Mouse (Mus musculus): ENCODE results near the gene Gm7029.
"Not testable (repeated sequence)": the region's sequence is repeated elsewhere in the genome, so short reads cannot be mapped to it uniquely, and the experiment has no call there.

Gm7029 gene

DNA sequence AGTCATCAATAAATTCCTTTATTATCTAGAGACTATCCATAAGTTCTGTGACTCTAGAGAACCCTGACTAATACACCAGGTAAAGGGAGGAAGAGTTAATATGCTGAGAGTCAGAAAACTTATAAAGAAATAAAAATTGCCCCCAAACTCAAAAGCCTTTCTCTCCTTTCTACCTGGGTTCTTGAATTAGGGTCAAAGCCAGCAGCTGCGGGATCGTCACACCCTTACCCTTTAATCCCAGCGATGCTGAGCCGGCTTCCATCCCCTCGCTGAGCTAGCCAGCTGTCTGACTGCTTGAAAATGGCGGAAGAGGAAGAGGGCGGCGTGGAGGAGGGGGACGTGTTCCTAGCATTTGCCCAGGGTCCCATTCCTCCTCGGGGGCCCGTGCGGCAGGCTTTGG lies at the start of gene Gm7029:
Gene Gm7029 (plus strand): TSS at position 301 of the 400 bp plus-strand sequence.
- not testable (repeated sequence) for DNase-seq (ENCODE audit: low read depth, low spot score)

DNA sequence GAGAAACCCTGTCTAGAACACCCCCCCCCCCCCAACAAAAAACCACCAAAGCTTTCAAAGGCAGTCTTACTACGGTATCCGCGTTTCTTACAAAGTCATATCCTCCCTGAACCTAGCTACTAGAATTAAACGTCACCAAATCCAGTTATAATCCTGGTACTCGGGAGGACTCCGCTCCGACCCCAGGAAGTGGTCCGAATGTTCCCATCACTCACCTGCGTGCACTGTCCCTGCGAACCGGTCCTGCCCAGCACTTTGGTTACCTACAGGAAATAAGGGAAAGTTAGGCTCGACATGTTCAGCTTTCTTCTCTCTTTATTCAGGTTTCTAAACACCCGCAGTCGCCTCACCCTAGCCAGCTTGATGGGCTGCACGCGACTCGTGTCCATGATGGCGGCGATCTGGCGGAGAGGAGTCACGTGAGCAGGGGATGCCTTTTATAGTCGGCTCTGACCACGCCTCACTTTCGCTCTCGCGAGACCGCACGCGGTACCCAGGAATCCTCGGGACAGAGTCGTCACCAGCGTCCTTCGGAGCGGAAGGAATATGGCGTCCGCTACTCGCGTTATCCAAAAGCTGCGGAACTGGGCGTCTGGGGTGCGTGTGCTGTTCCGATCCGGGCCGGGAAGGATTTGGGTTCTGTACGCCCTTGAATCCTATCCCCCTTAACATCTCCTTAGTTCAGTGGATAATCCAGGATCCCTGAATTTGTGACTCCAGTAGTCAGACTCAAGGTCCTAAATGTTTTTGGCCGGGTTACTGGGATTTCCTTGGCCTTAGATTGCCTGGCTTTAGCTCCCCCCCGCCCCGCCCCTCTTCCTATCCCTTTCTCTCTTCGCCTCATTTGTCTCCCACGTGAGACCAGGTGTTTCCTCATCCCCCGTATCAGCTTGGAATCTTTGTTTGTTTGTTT lies 49.3 kb upstream of the Gm7029 start, which contains the start of the genes Rps28 and Ndufa7:
Gene Rps28 (minus strand): TSS at position 479 of the 913 bp plus-strand sequence.
Gene Ndufa7 (plus strand): TSS at position 489 of the 913 bp plus-strand sequence.
- peak; percentile 99 for DNase-seq (ENCODE audit: low read depth, low spot score)

DNA sequence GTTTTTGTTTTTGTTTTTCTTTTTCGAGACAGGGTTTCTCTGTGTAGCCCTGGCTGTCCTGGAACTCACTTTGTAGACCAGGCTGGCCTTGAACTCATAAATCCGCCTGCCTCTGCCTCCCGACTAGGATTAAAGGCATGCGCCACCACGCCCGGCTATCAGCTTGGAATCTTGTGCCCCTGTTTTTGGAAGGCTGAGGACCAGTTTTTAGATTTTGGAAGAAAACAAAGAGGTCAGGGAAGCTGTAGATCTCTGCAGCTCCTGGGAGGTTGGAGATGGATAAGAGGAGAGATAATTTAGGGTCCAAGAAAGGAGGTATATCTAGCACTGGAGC lies 48.7 kb upstream of the Gm7029 start:
- DNase-seq (ENCODE audit: low read depth, low spot score), result not testable (repeated sequence)

DNA sequence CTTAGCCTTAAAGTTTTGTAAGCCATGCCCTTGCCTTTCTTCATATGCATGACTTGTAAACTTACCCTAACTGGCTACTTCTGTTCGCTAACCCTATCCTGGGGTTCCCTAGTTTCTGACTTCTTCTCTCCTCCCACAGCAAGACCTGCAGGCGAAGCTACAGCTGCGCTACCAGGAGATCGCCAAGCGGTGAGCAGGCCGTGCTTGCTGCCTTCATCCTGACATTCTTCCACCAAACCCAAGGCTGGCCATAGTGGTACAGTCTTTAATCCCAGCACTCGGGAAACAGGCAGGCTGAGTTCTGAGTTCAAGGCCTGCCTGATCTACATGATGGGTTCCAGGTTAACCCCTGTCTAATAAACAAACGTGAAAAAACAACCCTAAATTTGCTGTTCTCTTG lies 48.2 kb upstream of the Gm7029 start:
- DNase-seq (ENCODE audit: low read depth, low spot score), result no peak

DNA sequence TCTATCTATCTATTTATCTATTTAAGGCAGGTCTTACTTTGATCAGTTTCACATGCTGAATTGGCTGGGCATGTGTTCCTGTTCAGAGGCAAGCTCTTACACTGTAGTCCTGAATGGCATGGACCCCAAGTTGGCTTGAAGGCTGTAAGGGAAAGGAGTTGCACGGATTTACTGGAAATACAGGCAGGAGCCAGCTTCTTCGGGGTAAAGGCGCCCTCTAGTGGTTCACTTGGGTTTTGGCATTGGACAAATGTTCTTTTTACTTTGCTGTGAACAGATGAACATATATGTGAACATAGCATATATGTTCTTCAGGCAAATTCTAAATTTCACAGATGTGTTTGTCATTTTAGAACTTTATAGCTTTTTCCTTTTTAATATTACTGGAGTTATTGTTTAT lies 46.8 kb upstream of the Gm7029 start:
- peak; percentile 88 for DNase-seq (ENCODE audit: low read depth, low spot score)

DNA sequence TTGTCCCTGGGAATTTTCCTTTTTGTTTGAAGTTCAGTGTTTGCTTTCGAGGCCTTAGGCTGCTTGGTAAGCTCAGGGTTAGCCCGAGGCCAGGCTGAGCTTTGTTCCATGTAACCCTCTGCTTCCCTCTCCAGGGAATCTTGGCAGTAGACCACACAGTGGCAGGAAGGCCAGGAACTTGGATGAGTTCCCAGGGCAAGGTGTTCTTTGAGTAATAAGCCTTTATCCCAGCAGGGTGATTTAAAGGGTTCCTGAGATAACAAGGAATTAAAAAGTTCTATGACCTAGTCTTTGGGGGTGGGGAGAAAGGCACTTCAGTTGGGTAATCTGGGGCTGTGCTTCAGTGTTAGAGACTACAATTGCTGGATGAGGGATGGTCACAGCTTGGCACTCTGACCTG lies 44.7 kb upstream of the Gm7029 start:
- peak; percentile 81 for DNase-seq (ENCODE audit: low read depth, low spot score)

DNA sequence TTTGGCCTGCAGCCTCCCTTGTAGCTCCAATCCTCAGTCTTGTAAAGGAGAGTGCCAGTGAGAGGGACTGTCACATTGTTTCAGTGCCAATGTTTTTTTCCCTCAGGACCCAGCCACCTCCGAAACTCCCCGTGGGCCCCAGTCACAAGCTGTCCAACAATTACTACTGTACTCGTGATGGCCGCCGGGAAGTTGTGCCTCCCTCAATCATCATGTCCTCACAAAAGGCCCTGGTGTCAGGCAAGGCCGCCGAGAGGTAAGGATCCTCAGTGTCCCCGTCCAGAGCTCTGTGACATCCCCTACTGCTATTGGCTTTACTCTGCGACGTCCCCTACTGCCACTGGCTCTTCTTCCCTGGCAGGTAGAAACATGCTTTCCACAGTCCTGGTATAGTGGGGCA lies 44.1 kb upstream of the Gm7029 start:
- DNase-seq (ENCODE audit: low read depth, low spot score), result no peak

DNA sequence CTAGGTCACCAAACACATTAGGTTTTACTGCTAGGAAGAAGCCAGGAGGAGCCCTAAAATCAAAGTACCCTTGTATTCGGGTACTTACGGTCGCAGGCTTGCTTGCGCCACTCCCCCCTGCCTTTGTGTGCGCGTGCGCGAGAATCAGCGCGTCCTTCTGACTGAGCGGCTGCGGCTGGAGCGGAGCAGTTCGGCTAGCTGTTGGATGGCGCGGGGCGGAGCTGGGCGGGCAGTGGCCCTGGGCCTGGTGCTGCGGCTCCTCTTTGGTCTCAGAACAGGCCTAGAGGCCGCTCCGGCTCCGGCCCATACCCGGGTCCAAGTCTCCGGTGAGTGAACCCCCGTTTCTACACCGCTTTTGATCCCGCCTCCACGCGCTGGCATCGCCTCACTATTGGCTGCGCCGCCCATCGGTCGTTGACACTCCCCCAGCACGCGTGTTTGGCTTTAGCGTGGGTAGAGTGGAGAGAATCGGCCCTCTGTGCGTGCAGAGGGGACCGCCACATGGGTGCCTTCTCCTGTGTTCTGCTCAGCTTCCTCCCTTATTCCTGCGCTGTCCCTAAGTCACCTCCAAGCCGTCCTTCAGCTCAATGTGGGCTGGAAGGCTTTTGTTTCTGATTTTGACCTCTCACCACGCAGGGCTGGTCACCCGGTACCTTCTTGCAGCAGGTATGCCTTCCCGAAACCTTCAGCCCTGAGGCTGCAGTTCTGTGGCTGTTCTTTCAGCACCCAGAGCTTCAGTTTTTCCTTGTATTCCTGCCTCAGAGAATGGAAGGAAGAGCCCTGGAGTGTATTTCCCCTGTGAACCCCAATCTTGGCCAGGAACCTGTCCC lies 30.5 kb upstream of the Gm7029 start, which contains the start of gene Cd320:
Gene Cd320 (plus strand): TSS at position 126 of the 830 bp plus-strand sequence.
- peak; percentile 97 for DNase-seq (ENCODE audit: low read depth, low spot score)

DNA sequence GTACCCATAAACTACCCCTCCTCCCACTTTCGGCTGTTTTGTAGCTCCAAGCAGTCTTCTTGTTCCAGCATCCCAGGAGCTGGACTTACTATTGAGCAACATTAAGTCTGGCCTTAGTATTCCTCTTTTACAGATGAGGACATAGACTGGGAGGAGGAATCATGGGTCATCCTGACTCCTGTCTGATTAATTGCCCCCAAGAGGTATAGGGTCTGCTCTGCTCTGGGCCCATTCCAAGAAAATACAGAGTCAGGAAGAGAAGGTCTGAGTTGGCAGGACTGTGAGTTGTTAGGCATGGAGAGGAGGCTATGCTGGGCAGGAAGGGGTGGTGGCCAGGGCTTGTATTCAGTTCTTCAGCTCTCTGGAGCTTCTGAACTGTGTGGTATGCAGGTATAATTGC lies 29.4 kb upstream of the Gm7029 start:
- no peak for DNase-seq (ENCODE audit: low read depth, low spot score)

DNA sequence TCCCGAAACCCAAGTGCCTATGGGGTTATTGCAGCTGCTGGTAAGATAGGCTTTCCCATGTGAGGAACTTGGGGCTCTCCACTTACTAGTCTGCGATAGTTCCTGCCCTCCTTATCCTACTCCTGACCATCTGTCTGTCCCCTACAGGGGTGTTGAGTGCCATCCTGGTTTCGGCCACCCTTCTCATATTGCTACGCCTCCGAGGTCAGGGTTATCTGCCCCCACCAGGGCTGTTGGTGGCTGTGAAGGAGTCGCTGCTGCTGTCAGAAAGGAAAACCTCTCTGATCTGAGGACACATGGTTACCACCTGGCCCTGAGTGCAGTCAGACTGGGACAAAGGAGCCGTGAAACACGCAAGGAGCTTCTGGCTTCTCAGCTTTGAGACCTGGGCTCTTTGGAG lies 25.5 kb upstream of the Gm7029 start:
- DNase-seq (ENCODE audit: low read depth, low spot score), result no peak

DNA sequence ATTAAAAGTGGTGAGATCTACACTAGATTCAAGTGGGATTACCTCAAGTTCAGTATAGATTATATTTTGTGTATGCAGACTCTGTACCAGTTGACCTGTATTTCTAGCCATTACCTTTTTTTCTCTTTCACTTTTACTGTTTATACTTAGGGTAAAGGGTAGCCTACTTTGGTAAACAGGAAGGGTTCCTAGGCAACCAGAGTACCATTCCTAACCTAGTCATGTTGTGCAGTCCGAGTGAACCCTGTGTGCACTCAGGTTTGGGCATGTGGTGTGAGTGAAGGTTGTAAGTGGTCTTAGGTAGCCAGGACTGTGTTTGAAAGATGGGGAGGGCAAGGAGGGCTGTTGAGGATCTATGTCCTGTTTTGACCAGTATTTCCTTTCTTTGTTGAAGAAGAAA lies 22.3 kb upstream of the Gm7029 start:
- DNase-seq (ENCODE audit: low read depth, low spot score), result no peak

DNA sequence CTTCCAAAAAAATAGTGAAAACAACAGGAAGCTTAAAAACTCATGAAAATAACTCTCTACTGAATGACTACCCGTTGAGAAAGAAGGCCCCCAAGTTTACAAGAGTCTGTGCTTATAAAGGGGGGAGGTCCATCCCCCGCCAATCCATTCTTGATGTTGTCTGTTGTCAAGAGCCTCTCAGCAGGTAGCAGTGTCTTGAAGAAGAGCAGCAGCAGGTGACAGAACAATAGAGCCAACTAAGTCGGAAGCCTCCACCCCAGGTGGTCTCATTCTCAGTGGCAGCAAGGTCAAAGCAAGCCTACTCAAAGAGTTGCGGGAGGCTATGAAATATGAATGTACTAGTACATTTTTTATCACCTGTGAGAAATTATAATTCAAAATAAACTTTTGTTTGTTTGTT lies 15.8 kb upstream of the Gm7029 start:
- no peak for DNase-seq (ENCODE audit: low read depth, low spot score)

DNA sequence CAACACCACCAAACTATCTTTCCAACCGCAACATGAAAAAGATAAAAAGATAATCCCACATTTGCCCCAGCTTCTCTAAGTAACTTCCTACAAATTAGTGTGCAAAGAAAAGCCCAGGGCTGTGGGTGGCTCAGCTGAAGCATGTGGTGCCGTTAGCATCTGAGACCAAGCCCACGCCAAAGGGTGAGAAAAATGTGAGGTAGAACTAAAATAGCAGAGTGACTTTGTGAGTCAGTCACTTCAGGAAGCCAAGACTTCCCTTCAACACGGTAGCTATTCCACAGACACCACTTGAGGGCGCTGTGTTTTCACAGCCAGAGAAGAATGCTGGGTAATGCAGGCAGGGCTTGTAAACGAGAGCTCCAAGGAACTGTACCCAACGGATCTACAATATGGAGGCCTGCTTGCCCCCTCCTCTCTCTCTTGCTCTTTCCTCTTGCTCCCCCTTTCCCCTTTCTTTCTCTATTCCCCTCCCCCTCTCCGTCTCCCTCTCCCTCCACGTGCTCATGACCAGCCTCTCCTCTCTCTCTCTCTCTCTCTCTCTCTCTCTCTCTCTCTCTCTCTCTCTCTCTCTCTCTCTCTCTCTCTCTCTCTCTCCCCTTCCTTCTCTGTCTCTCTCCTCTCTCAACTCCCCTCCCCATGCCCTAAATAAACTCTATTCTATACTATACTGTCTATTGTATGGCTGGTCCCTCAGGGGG lies 8.2 kb upstream of the Gm7029 start:
- DNase-seq (ENCODE audit: low read depth, low spot score), result peak; percentile 95

DNA sequence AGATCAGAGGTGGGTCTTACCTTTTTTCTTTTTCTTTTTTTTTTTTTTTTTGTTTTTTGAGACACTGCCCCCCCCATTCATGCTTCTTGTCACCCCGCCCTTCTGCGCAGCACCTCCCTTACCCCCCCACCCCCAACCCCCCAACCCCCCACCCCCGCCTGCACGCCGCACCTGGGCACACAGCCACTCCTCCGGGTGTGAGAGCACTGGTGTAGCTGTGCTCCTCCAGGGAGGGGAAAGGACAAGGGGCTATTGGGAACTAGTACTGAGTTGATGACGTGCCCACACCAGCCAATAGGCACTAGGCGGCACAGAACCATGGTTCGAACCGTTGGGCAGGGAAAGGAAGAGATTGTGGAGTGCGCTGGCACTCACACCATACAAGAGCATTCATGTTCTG lies 774 bp downstream of the Gm7029 start:
- no peak for DNase-seq (ENCODE audit: low read depth, low spot score)

DNA sequence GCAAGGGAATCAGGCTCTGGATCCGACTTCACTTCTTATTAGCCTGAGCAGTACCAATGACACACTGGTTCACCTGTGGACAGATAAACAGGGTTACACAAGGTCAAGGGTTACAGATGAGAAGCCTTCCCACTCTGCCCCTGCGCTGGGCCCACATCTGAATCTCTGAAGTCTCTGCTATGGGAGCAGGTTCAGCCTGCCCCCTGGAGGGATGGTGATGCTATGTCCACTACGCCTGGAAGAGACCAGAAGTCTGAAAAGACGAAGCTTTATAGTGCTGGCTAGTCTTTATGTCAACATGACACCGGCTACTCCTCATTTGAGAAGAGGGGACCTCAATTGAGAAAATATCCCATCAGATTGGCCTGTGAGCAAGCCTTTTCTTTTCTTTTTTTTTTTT lies 2.2 kb downstream of the Gm7029 start:
- not testable (repeated sequence) for DNase-seq (ENCODE audit: low read depth, low spot score)

DNA sequence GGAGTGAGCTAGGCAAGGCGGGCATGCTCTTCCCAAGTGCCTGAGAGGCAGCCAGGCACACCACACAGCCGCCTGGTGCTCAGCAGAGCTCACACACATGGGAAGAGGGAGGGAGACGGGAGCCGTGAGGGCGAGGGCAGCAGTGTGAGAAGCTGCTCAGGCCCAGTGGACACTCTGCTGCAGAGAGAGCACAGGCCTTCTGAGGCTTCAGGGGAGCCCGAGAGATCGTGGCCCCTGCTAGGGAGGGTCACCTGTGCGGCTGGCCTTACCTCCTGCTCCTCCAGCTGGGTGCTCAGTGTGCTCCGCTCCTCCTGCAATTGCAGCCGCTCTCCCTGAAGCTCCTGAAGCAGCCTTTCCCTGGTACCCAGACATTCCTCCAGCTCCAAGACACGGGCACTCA lies 10.7 kb downstream of the Gm7029 start:
- DNase-seq (ENCODE audit: low read depth, low spot score), result not testable (repeated sequence)

DNA sequence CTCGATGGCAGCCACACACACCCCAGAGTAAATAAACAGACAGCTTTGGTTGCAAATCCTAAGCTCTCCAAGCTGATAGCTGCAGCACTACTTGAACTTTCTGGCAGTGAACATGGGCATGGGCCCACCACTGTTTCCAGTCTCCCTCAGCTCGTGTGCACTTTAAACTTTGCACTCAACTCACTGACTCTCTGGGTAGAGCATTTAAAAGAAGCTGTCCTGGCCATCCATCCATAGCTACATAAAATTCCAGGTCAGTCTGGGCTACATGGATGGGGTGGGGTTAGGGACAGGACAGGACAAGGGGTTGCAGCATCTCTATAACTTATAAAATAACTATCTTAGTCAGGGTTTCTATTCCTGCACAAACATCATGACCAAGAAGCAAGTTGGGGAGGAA lies 14.2 kb downstream of the Gm7029 start:
- DNase-seq (ENCODE audit: low read depth, low spot score), result not testable (repeated sequence)

DNA sequence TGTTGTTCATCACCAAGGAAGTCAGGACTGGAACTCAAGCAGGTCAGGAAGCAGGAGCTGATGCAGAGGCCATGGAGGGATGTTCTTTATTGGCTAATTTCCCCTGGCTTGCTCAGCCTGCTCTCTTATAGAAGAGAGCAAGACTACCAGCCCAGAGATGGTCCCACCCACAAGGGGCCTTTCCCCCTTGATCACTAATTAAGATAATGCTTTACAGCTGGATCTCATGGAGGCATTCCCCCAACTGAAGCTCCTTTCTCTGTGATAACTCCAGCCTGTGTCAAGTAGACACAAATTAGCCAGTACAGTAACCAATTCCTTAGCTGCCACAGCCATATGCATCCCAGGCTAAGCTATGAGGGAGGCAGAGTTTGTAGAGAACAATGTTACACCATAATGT lies 14.6 kb downstream of the Gm7029 start:
- DNase-seq (ENCODE audit: low read depth, low spot score), result not testable (repeated sequence)

DNA sequence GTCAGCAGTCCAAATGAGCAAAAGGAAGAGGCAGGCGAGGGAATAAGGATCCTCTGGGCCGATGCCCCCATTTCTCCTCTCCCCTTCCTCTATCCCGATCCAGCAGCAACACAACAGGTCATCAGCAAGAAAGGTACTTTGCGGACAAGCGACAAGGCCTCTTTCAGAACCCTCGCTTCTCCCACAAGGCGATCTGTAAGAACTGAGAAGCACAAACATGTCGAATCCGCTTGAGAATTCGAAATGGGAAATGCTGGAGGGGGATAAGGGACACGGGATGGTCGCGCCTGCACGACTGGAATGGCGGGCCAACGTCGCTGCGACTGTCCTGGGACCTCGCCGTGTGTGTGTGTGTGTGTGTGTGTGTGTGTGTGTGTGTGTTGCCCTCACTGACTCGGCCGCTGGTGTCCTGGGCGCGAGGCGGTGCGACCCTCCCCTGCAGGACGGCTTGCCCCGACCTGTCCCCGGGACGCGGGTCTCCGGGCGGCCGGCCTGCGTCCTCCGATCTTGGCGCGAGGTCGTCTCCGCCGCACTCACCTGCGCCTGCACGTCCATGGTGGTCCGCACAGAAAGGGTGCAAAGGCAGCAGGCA lies 16.4 kb downstream of the Gm7029 start:
- not testable (repeated sequence) for DNase-seq (ENCODE audit: low read depth, low spot score)

DNA sequence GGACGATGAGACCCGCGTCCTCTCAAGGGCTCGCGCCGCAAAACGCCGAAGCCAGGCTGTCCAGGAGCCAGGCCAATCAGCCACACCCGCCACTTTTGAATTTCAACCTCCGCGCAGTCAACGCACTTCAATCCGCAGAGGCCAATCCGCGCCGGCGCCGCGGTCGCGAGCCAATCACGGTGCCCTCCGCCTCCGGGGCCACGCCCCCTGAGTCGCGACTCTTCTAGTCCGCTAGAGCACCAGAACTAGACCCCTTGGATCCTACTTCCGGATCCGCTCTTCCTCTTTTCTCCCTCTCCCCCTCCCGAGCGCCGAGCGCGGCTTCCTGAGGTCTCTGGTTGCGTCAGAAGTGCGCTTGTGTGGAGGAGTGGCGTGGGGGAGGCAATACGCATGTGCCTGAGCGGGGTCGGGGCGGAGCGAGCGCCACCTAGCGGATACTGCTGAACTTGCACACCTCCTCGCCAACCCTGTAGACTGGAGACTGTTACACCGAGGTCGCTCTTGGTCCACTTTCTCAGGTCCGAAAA lies 17.0 kb downstream of the Gm7029 start, which contains the start of gene Kifc1:
Gene Kifc1 (minus strand): TSS at position 129 of the 527 bp plus-strand sequence.
- DNase-seq (ENCODE audit: low read depth, low spot score), result peak; percentile 100

DNA sequence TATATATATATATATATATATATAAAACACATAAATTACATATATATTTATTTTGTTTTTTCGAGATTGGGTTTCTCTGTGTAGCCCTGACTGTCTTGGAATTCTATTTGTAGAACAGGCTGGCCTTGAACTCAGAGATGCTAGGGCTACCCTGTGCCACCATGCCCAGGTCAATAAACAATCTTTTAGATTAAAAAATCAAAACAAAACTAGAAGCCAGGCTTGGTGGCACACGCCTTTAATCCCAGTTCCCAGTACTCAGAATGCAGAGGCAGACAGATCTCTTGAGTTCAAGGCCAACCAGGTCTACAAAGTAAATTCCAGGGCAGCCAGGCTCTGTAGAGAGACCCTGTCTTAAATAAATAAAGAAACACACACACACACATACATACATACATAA lies 17.7 kb downstream of the Gm7029 start:
- DNase-seq (ENCODE audit: low read depth, low spot score), result no peak
